Mouse (Mus musculus): ENCODE results near the gene Apbb2. TPM values are rescaled to one million over a fixed set of nuclear protein-coding genes. Genes with fewer than 3 reads are reported as not detected.
A peak's percentile ranks its signal among the peaks of the same experiment; 100 is the strongest.

The Apbb2 gene
- polyA plus RNA-seq, 1 experiment from 2014 or later: 49.8 TPM

DNA sequence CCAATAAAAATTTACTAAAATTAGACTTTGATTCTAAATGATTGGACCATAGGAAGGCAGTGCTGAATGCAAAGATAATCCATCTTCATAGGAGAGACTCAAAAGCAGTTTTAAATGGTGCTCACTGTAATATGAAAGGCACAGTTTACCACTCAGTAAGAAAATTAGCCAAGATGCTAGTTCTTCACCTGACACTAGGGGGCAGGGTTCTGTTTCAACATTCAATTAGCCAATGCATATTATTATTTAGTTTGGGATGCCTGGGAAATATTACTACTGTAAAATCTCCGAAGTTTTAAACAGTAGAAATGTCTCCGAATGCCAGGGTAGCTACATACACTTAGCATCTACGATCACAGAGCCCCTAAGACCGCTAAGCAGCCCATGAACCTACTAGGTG is 194.7 kb downstream of the Apbb2 start:
- WGBS: 60% methylated on average over 4 of the region's 4 CpGs
- H3K9ac ChIP-seq: no peak overlapping the region
- no peak overlapping the region for H3K4me3 ChIP-seq
- H3K36me3 ChIP-seq: no peaks in the 10 kb centered on the region
- no peak overlapping the region for H3K4me2 ChIP-seq
- H3K9me3 ChIP-seq: no peaks in the 10 kb centered on the region
- H3K27me3 ChIP-seq: no peaks in the 10 kb centered on the region
- no peak overlapping the region for H3K27ac ChIP-seq
- no peaks in the 10 kb centered on the region for H3K4me1 ChIP-seq
- no peak for ATAC-seq (ENCODE audit: borderline replicate concordance, extremely low read depth, low FRiP score, low TSS enrichment)

DNA sequence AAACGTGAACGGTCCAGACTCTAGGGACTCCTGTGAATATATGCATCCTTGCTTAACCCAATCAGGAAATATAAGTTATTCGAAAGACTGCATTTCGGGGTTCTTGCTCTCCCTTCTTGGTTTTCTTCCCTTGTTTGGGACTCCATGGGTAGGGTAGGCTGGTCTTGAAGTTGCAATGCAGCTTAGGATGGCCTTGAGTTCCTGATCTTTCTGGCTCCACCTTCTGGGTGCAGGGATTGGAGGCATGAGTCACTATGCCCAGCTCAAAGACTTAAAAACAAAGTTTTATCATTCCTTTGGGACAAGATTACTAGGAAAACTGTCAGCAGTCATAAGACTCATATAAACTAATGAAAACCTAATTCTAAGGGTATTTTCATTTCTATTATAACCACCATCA is 195.1 kb downstream of the Apbb2 start:
- ATAC-seq (ENCODE audit: borderline replicate concordance, extremely low read depth, low FRiP score, low TSS enrichment): no peak
- WGBS: 89% methylated on average over 4 of the region's 4 CpGs

DNA sequence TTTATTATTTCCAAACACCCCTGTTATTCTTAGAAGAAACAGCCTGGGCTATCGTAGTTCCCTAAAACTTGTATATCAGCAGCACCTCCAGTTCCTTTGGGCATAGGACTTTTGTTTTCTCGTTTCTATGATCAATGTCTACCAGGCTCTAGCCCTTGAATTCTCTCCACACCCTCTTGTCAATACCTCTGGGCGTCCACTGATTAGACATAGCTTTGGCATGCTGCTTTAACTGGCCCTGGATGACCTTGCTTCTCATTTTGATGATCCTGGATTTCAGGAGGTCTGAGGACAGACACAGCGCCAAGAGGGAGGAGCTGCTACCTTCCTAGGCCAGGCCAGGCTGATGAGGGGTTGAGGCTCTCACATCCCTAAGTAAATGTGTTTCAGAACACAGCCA is 196.6 kb downstream of the Apbb2 start:
- no peak overlapping the region for H3K27ac ChIP-seq
- H3K9ac ChIP-seq: no peak overlapping the region
- no peaks in the 10 kb centered on the region for H3K9me3 ChIP-seq
- ATAC-seq (ENCODE audit: borderline replicate concordance, extremely low read depth, low FRiP score, low TSS enrichment): no peak
- WGBS: 64% methylated on average over 4 of the region's 4 CpGs
- no peaks in the 10 kb centered on the region for H3K27me3 ChIP-seq
- H3K4me1 ChIP-seq: 0 out of 2 replicates have a peak, but pooled peaks cover 2% of the 10 kb centered on the region
- no peak overlapping the region for H3K4me2 ChIP-seq
- H3K36me3 ChIP-seq: no peaks in the 10 kb centered on the region
- H3K4me3 ChIP-seq: no peak overlapping the region

More for the DNA sequence above, 195.1 kb downstream of the Apbb2 start:
- H3K27ac ChIP-seq: no peak overlapping the region
- no peaks in the 10 kb centered on the region for H3K27me3 ChIP-seq
- no peak overlapping the region for H3K4me3 ChIP-seq
- H3K4me2 ChIP-seq: no peak overlapping the region
- H3K36me3 ChIP-seq: no peaks in the 10 kb centered on the region
- no peak overlapping the region for H3K9ac ChIP-seq
- no peaks in the 10 kb centered on the region for H3K9me3 ChIP-seq
- H3K4me1 ChIP-seq: no peaks in the 10 kb centered on the region

DNA sequence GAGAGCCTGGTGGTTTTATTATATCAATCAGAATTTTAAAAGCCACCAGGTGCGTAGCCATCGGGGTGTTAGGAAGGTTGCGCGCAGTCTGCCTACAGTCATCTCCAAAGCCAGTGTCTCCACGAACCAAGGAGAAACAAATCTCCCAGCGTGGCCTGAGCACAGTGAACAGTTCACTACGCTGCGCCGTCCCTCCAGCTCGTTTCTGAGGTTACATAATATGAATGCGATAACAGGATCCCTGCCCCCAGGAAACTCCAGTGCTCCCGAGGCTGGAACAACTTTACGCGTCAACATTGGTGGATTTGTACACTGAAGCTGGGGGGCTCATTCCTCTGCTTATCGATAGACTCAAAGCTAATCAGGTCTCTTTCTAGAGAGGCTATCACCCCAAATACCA is 197.4 kb downstream of the Apbb2 start:
- WGBS: 84% methylated on average over 15 of the region's 15 CpGs
- H3K4me2 ChIP-seq: no peak overlapping the region
- H3K27me3 ChIP-seq: no peaks in the 10 kb centered on the region
- no peak overlapping the region for H3K9ac ChIP-seq
- no peaks in the 10 kb centered on the region for H3K36me3 ChIP-seq
- H3K27ac ChIP-seq: no peak overlapping the region
- H3K4me1 ChIP-seq: 0 out of 2 replicates have a peak, but pooled peaks cover 2% of the 10 kb centered on the region
- H3K9me3 ChIP-seq: no peaks in the 10 kb centered on the region
- no peak for ATAC-seq (ENCODE audit: borderline replicate concordance, extremely low read depth, low FRiP score, low TSS enrichment)
- H3K4me3 ChIP-seq: no peak overlapping the region

DNA sequence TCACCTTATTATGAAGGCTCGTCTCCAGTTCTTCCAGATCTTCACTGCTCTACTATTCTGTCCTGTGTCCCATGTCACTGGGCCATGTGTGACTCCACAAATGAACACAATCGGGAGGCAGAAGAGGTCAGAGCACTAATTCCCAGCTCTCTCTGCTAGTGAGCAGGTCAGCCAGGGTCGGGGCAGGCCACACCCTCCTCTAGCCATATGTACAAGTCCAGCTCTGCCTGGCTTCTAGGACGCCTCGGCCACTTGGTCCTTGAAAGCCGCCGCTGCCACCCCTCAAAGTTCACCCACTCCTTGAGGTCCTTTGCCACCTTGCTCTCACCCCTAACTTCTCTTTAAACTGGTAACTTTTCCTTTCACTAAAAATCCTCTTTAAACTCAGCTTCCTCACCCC is 198.6 kb downstream of the Apbb2 start:
- no peak for ATAC-seq (ENCODE audit: borderline replicate concordance, extremely low read depth, low FRiP score, low TSS enrichment)
- Histone ChIP-seq H3K9me3 (no peaks in the 10 kb centered on the region), H3K4me3 (no peak overlapping the region), H3K27me3 (no peaks in the 10 kb centered on the region), H3K4me1 (0 out of 2 replicates have a peak, but pooled peaks cover 2% of the 10 kb centered on the region), H3K36me3 (no peaks in the 10 kb centered on the region), H3K27ac (no peak overlapping the region), H3K9ac (no peak overlapping the region), H3K4me2 (no peak overlapping the region)
- 78% methylated on average over 7 of the region's 7 CpGs for WGBS

DNA sequence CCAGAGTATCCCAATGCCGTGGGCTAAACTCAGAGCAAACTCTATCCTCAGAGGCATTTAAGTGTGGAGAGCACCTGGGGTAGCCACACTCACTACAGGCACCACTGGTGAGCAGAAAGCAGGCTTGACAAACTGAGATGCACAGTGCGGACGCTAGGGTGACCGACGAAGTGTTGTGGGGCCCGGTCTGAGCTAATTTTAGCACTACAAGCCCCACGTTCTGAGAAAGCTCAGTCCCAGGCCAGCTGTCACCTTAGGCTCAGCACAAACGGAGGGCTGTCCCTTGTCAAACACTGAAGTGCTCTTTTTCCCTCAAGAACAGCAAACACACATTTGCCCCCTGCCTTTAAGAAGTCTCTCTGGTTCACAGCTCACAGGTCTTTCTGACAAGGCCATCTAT is 201.3 kb downstream of the Apbb2 start:
- Histone ChIP-seq H3K4me2 (no peak overlapping the region), H3K27ac (no peak overlapping the region), H3K4me3 (no peak overlapping the region), H3K9me3 (no peaks in the 10 kb centered on the region), H3K9ac (no peak overlapping the region), H3K27me3 (no peaks in the 10 kb centered on the region), H3K36me3 (no peaks in the 10 kb centered on the region), H3K4me1 (0 out of 2 replicates have a peak, but pooled peaks cover 2% of the 10 kb centered on the region)
- ATAC-seq (ENCODE audit: borderline replicate concordance, extremely low read depth, low FRiP score, low TSS enrichment): no peak
- WGBS: 29% methylated on average over 8 of the region's 8 CpGs

DNA sequence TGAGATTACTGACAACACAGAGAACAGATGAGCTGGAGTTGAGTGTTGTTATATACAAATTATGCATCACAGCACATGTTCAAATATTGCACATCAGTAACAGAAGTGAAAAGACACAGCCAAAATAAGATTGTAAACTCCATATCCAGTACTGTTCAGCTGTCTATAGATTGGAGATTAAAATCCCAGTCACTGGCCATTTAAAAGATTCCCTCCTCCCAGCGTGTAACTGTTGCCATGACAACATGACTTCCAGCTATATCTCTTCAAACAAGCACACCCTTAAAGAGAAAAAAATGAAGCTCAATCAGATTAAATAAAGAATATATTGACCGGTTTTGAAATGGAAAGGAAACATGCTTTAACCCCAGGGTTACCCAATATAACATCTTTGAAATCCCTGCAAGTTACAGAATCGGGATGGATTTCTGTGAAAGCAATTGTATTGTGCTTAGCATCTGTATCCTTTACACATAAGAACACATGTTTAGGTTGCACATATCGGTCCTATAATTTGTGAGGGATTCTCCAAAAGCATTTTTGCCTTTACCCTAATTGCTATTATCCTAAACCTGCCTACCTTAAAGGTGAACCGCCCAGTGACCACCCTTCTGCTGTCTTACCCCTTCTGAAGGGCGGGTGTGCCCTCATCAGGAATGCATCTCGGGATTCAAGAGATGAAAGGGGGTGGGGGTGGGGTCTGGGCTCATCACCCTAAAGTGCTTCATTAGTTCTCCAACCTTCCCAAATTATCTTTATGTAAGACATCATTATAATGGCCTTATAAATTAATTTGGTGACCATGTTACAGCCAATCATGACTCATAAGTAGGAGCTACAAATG is 202.7 kb downstream of the Apbb2 start:
- no peaks in the 10 kb centered on the region for H3K27me3 ChIP-seq
- 58% methylated on average over 7 of the region's 7 CpGs for WGBS
- H3K9me3 ChIP-seq: no peaks in the 10 kb centered on the region
- H3K4me1 ChIP-seq: 0 out of 2 replicates have a peak, but pooled peaks cover 2% of the 10 kb centered on the region
- H3K4me3 ChIP-seq: no peak overlapping the region
- no peak overlapping the region for H3K27ac ChIP-seq
- H3K4me2 ChIP-seq: no peak overlapping the region
- no peaks in the 10 kb centered on the region for H3K36me3 ChIP-seq
- no peak overlapping the region for H3K9ac ChIP-seq
- ATAC-seq (ENCODE audit: borderline replicate concordance, extremely low read depth, low FRiP score, low TSS enrichment): no peak

DNA sequence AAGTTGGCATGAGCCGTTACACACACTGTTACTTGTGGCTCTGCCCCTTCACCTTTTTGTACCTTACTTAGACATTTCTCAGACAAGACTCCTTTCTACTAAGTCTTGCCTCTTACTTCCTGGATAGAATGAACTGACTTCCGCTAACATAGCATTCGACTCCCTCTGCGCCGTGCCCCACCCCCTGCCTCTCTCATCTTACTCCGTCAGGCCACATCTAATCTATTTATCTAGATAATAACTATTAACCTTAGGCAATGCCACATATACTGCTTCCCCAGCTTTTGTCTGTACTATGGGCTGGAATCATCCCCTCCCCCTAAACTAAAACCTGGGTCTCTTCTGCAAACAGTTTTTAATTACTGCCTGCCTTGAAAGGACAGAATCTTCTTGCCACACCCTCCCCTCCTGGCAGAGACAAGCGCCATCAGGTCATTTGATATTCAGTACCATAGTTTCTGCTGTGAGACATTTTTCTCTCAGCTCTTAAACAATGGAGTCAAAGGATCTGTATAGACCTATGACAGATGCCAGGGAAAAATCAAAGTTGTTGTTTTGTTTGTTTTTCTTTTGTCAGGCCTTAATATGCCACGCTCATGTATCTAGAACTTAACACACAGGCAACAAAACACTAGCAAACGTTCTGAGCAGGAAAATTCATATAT is 203.4 kb downstream of the Apbb2 start:
- no peak overlapping the region for H3K4me3 ChIP-seq
- ATAC-seq (ENCODE audit: borderline replicate concordance, extremely low read depth, low FRiP score, low TSS enrichment): no peak
- H3K4me2 ChIP-seq: no peak overlapping the region
- no peaks in the 10 kb centered on the region for H3K9me3 ChIP-seq
- no peak overlapping the region for H3K27ac ChIP-seq
- H3K4me1 ChIP-seq: 0 out of 2 replicates have a peak, but pooled peaks cover 2% of the 10 kb centered on the region
- WGBS: 57% methylated on average over 9 of the region's 9 CpGs
- H3K27me3 ChIP-seq: no peaks in the 10 kb centered on the region
- H3K9ac ChIP-seq: no peak overlapping the region
- H3K36me3 ChIP-seq: no peaks in the 10 kb centered on the region

DNA sequence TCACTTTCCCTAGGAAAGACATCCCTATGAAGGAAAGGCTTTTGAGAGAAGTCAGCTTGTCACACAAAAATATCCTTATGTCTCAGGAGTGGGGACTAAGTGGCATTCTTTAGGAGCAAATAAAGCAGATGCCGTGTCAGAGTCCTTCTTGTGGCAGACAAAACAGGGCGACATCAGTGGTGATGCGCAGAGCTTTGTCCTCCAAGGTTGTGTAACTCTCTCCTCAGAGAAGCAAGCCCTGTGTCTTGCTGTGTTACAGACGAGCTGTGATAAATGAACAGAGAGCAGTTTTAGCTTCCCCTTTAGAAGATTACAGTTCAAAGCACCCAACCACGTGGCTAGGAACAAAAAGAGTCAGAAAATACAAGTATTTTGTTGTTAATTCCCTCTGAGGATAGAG is 205.2 kb downstream of the Apbb2 start:
- no peak for ATAC-seq (ENCODE audit: borderline replicate concordance, extremely low read depth, low FRiP score, low TSS enrichment)
- no peaks in the 10 kb centered on the region for H3K27me3 ChIP-seq
- 40% methylated on average over 5 of the region's 5 CpGs for WGBS
- no peak overlapping the region for H3K4me2 ChIP-seq
- H3K9me3 ChIP-seq: no peaks in the 10 kb centered on the region
- H3K4me1 ChIP-seq: 0 out of 2 replicates have a peak, but pooled peaks cover 2% of the 10 kb centered on the region
- H3K4me3 ChIP-seq: no peak overlapping the region
- no peak overlapping the region for H3K27ac ChIP-seq
- H3K36me3 ChIP-seq: no peaks in the 10 kb centered on the region
- H3K9ac ChIP-seq: no peak overlapping the region

DNA sequence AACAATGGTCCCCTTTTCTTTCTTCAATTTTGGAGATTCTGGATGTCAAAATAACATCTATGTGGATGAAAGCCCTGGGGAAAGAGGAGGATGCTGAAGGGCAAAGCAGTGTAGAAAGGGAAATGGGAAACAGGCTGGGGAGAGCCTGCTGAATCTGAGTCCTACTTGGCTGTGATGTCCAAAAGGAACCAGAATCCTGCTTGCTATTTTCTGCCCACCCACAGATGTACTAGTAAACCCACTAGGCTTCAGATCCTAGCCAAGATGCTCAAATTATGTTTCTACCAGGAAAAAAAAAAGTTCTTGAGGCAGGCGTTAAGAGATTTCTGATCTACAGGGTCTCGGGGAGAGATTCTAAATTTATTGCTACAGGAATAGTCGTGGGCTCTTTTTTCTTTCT is 205.8 kb downstream of the Apbb2 start:
- 73% methylated on average over 3 of the region's 3 CpGs for WGBS

DNA sequence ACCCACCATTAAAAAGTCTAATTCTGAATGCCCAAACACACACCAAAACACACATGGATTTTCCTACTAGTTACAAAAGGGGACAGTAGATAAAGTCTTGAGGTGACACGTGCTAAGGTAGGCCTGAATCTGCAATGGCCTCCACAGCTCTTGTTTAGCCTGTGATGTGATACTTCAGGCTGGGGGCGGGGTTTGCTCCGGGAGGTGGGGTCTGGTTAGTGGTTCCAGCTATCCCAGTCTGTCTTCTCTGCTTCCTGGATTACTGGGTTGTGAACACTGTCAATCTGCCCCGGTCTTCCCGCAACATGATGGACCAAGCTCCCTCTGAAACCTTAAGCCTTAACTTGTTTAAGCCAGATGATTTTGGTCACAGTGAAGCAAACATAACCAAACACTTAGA is 210.0 kb downstream of the Apbb2 start:
- H3K9ac ChIP-seq: no peak overlapping the region
- H3K36me3 ChIP-seq: 0 out of 2 replicates have a peak, but pooled peaks cover 4% of the 10 kb centered on the region
- WGBS: 76% methylated on average over 5 of the region's 5 CpGs
- no peak overlapping the region for H3K4me3 ChIP-seq
- H3K9me3 ChIP-seq: no peaks in the 10 kb centered on the region
- no peak overlapping the region for H3K4me2 ChIP-seq
- H3K27ac ChIP-seq: no peak overlapping the region
- no peaks in the 10 kb centered on the region for H3K27me3 ChIP-seq
- peaks cover 5% of the 10 kb centered on the region; the same call in 1 of the 2 replicates for H3K4me1 ChIP-seq
- ATAC-seq (ENCODE audit: borderline replicate concordance, extremely low read depth, low FRiP score, low TSS enrichment): no peak

More for the DNA sequence above, 205.8 kb downstream of the Apbb2 start:
- no peak overlapping the region for H3K4me2 ChIP-seq
- H3K4me3 ChIP-seq: no peak overlapping the region
- no peaks in the 10 kb centered on the region for H3K9me3 ChIP-seq
- H3K9ac ChIP-seq: no peak overlapping the region
- no peak overlapping the region for H3K27ac ChIP-seq
- no peak for ATAC-seq (ENCODE audit: borderline replicate concordance, extremely low read depth, low FRiP score, low TSS enrichment)
- no peaks in the 10 kb centered on the region for H3K27me3 ChIP-seq
- no peaks in the 10 kb centered on the region for H3K36me3 ChIP-seq
- H3K4me1 ChIP-seq: 0 out of 2 replicates have a peak, but pooled peaks cover 2% of the 10 kb centered on the region

DNA sequence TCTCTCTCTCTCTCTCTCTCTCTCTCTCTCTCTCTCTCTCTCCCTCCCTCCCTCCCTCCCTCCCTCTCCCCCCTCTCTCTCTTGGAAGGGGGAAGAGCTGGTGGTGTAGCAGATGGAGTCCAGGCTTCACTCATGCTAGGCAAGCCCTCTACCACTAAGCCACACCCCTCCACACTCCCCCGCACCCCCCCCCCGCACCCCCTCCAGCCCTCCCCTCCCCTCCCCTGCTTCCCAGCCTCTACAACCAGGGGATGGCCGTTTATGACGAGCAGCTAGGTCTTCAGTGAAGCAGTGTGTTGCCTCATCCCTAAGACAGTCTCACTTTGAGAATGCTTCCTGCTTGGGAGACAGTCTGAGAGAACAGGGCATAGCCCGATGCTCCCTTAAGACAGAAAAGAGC is 210.6 kb downstream of the Apbb2 start:
- Histone ChIP-seq H3K4me1 (peaks cover 5% of the 10 kb centered on the region; the same call in 1 of the 2 replicates), H3K27me3 (no peaks in the 10 kb centered on the region), H3K4me3 (no peak overlapping the region), H3K36me3 (0 out of 2 replicates have a peak, but pooled peaks cover 4% of the 10 kb centered on the region), H3K4me2 (no peak overlapping the region), H3K9me3 (no peaks in the 10 kb centered on the region), H3K9ac (no peak overlapping the region), H3K27ac (no peak overlapping the region)
- 45% methylated on average over 2 of the region's 5 CpGs for WGBS
- peak; percentile 49; the same call in 1 of the 2 replicates for ATAC-seq (ENCODE audit: borderline replicate concordance, extremely low read depth, low FRiP score, low TSS enrichment)

Data from lung, embryonic 15.5 days (tissue).